Mouse (Mus musculus): Measurements from ENCODE around the gene 9130008F23Rik.

GRCm38 (mm10) chr17:40875568-40875967 lies 4.8 kb downstream of the 9130008F23Rik start:
- TF ChIP-seq CTCF (conservative IDR thresholded peaks at IDR 0.05; ENCODE audit: insufficient read depth, insufficient read length, low read depth, low read length) (no peak), POLR2A (IDR thresholded peaks at IDR 0.05; ENCODE audit: low read depth, low read length) (no peak)
